Mouse (Mus musculus) ES-E14 (cell line): ENCODE results near the gene Rpl36-ps4.

Experiments used
- HCFC1 ChIP-seq: IDR thresholded peaks from 2 replicates; pipeline ENCODE4 v1.6.1; 2012; ENCODE audit warnings: low read length, inconsistent platforms, borderline replicate concordance; ENCODE audit not compliant: insufficient read depth
- ZC3H11A ChIP-seq: IDR thresholded peaks from 2 replicates; pipeline ENCODE4 v1.6.1; 2012; ENCODE audit warnings: low read depth, mild to moderate bottlenecking, inconsistent platforms, low read length, borderline replicate concordance
- ZNF384 ChIP-seq: IDR thresholded peaks from 2 replicates; pipeline ENCODE4 v1.6.1; 2012; ENCODE audit warnings: low read depth, low read length, inconsistent platforms

GRCm38 (mm10) chr17:87934326-87934725, 13.5 kb downstream of the Rpl36-ps4 start:
- TF ChIP-seq ZNF384 (no peak), HCFC1 (no peak), ZC3H11A (no peak)
